Mouse (Mus musculus) kidney, adult 8-10 months (tissue): Measurements from ENCODE around the gene Trabd2b.
A peak's percentile ranks its signal among the peaks of the same experiment; 100 is the strongest.

Experiments
- DNase-seq, 2 experiments: peaks; one replicate each; pipeline ENCODE4 v3.0.0; 2022

Trabd2b gene

DNA sequence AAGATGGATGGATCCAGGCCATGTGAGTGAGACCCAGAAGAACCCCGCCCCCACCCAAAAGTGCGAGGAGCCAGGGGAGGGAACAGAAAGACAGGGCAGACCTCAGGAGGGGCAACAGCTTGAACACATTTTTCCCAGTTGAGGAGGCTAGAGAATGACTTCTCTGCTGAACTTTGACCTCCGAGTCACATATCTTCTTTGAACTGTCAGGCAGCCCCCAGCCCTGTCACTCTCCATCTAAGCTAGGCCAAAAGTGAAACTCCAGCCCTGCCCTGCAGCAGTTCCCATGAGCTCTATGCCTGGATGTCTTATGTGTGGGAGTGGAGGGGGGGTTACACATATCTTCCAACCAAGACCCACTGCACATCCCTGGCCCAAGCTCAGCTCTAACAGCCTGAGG is 244.5 kb downstream of the Trabd2b start:
- no peak for DNase-seq

DNA sequence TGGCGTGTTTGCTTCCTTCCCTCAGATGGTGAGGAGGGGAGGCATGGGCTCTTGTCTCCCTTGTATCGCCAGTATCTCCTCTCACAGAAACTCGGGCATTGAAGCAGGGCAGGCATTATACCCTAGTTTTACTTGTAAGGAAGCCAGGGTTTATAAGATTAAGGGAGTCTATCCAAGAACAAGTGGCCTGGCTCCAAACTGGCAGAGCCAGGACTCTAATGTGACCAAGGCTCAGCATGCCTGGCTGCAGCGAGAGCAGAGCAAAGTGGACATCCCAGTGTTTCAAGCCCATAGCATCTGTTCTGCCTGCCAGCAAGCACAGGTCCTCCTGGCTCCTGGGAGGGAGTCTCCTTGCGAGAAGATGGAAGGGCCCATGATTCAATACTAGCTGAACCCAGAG is 245.1 kb downstream of the Trabd2b start:
- DNase-seq = no peak

DNA sequence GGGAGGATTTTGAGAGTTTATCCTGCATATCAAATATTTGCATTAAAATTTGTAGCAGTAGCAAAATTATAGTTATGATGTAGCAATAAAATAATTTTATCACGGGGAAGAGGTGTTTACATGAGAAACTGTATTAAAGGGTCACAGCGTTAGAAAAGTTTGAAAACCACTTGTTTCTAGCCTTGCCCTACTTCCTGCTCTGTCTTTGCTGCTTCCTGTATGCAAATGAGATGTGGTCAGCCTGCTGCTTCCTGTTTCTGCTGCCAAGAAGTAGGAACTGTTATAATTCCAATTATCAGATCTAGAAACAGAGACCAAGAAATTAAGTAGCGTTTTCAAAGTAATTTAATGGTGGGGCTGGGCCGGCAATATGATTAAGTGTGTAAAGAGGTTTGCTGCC is 245.9 kb downstream of the Trabd2b start:
- DNase-seq = no peak

DNA sequence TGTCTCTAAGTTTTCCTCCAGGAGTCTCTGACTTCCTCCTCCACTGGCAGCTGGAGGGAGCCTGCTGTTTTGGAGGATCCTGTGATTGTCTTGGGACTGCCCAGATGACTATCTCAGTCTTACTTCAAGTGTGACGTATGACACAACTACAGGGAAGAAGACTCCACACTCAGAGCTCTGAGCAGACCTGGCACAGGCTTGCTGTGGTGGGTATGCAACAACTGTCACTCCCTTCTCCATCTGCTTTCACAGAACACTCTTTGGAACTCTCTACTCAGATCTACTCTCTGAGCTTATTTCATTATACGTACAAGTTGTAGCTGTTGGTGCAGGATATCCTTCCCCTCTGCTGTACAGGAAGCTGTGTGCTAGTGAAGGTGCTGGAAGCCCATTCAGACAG is 251.4 kb downstream of the Trabd2b start:
- DNase-seq = no peak

DNA sequence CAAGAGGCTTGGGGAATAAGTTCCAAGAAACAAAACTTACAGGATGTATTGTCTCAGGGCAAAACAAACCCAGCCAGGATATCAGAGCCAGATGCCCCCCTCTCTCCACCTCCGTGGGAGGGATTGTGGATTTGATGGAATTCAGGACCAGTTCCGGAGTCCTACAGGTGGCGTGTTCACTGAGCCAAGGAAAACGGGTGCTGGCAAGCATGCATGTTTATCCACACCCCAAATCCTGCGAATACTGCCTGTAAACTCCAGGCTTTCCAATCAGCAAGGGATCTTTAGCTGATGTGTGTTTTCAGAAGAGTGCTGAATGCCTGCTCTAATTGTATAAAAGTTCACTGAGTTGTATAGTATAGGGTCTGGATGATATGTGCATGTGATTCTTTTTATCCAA is 253.4 kb downstream of the Trabd2b start:
- no peak for DNase-seq

DNA sequence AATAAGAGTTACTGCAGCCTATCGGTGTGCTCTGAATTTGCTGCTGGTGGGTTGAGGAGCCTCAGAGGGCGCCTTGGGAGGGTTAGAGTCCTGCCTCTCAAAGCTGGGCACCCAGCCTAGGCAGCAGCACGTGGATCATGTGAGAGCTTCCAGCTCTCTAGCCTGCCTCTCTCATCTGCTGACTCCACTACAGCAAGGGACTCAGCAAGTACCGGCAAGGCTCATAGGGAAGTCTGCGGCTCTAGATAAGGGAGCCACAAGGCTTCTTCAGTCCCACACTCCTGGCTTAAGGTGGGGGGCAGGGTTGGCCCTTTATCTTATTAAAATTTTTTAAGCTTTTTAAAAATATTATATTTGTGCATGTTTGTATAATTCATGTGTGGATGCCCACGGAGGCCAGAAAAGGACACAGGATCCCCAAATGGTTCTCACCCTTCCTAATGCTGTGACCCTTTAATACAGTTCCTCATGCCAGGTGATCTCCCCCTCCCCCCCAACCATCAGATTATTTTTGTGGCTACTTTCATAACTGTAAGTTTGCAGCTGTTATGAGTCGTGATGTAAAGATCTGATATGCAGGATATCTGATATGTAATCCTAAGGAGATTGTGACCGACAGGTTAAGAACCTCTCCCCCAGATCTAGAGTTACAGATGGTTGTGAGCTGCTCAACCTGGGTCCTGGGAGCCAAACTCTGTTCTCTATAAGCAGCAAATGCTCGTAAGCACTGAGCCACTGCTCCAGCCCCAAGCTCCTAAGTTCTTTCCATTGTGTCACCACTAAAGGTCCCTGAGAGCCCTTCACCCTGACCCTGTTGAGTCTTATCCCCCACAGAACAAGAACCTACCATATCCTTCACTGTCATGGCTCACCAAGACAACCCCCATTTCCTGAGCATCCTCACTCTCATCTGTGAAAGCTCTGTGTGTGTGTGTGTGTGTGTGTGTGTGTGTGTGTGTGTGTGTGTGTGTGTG is 257.8 kb downstream of the Trabd2b start:
- peak; percentile 24 to 26 for DNase-seq
